Mouse (Mus musculus) intestine, embryonic 15.5 days (tissue): ENCODE results near the gene Trim5. TPM values are rescaled to one million over a fixed set of nuclear protein-coding genes. Genes with fewer than 3 reads are reported as not detected.

Source experiments
- ATAC-seq: fragments of 200-750 bp; cut with Nextera tagmentation; 2 replicates; pipeline ENCODE4 v1.8.0; 2017; ENCODE audit warnings: moderate TSS enrichment, moderate library complexity
- H3K27ac ChIP-seq: fragments of 300-500 bp; sonication (generic); 2 replicates; pipeline ENCODE4 v1.5.1; 2015; ENCODE audit warnings: mild to moderate bottlenecking, inconsistent platforms
- H3K27me3 ChIP-seq: fragments of 300-500 bp; sonication (generic); replicated peaks from 2 replicates; pipeline ENCODE4 v1.6.1; 2015; ENCODE audit warnings: inconsistent platforms
- H3K36me3 ChIP-seq: fragments of 300-500 bp; sonication (generic); 2 replicates; pipeline ENCODE4 v1.6.1; 2015; ENCODE audit warnings: inconsistent platforms
- H3K4me1 ChIP-seq: fragments of 300-500 bp; sonication (generic); replicated peaks from 2 replicates; pipeline ENCODE4 v1.6.1; 2015; ENCODE audit warnings: inconsistent platforms
- H3K4me2 ChIP-seq: fragments of 300-500 bp; sonication (generic); replicated peaks from 2 replicates; pipeline ENCODE4 v1.6.1; 2015; ENCODE audit warnings: mild to moderate bottlenecking, inconsistent platforms
- H3K4me3 ChIP-seq: fragments of 300-500 bp; sonication (generic); replicated peaks from 2 replicates; pipeline ENCODE4 v1.5.1; 2015; ENCODE audit warnings: inconsistent platforms
- H3K9ac ChIP-seq: fragments of 300-500 bp; sonication (generic); 2 replicates; pipeline ENCODE4 v1.6.1; 2015; ENCODE audit warnings: inconsistent platforms
- H3K9me3 ChIP-seq: fragments of 300-500 bp; sonication (generic); 2 replicates; pipeline ENCODE4 v1.6.1; 2016; ENCODE audit warnings: inconsistent platforms
- WGBS: fragments of 180-500 bp; shearing (Covaris S2); methylation state at CpG from one replicate; pipeline ENCODE4 v1.1.7; 2015; 5-methylcytosine and 5-hydroxymethylcytosine counted together
- polyA plus RNA-seq: library from polyadenylated mRNA; unstranded; fragments of >200 nt; fragmentation: Nextera tagmentation; extraction: Ambion mirVana; gene quantifications from 2 replicates; pipeline ENCODE4 v1.2.1, GENCODE M21; 2015

Trim5 gene
- polyA plus RNA-seq, 1 experiment from 2014 or later: 0.29 TPM

DNA sequence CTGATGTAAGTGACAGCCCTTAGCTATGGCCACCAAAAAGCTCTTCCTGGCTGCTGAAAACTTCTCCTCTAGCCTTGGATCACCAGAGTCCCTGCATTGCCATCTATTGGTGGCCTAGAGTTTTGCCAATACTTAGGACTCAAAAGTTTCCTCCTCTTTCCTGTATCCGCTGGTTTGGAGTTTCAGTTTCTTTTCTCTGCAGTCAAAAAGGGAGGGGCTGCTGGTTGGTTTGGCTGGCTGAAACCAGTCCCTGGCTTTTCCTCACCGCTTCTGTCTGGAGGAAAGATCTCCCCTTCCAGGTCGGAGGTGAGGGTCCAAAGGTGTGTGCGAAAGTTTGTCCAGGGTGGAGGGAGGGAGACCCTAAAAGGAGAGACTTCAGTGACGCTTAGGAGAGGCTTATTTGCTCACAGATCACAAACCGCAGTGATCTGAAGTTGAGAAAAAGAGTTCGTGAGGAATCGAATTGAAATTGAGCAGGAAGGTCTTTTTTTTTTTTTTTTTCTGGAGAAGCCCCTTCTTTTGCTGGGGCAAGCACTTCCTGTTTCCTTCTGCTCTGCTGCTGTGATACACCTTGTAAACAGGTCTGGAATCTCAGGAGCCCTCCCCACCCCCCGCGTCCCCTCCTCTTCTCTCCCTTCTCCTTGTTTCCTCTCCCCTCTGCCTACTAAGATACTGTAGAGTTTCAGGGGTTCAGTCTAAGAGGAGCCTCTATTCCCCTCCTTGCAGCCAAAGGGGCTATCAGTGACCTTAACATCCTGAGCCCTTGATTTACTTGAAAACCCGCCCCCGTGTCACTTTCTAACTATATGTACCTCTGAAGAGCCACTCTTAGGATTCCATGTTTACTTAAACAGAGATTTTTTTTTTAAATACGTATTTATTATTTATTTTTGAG, 43.4 kb downstream of the Trim5 start, which contains the start of gene Trim34a:
Gene Trim34a, plus strand, starts transcription at position 171 of the 895 bp plus-strand sequence.
- Histone ChIP-seq H3K36me3 (no peaks in the 10 kb centered on the region), H3K4me3 (peak within 1 kb of the TSS; percentile 46), H3K4me1 (no peaks in the 10 kb centered on the region), H3K9me3 (no peaks in the 10 kb centered on the region), H3K27me3 (no peaks in the 10 kb centered on the region), H3K9ac (peak within 1 kb of the TSS; percentile 56), H3K27ac (peak within 1 kb of the TSS; percentile 55; the same call in 1 of the 2 replicates), H3K4me2 (peak within 1 kb of the TSS; percentile 56)
- WGBS: 6% methylated on average over 13 of the region's 13 CpGs
- peak; percentile 97 for ATAC-seq

DNA sequence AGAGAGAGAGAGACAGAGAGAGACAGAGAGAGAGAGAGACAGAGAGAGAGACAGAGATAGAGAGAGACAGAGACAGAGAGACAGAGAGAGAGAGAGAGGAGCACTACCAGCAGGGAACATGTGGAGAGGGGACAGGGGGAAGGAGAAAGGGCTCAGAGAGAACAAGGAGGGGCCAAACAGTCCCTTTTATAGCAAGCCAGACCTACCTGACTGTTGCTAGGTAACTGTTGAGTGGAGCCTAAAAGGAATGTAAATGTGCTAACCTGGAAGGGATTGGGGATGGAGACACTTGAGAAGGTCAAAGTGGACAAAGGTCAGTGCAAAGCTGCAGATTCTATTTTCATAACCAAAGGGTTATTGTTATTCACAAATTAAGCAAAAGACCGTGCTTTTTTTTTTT, 44.3 kb downstream of the Trim5 start:
- Histone ChIP-seq H3K4me2 (peak overlapping the region; percentile 56), H3K4me3 (no peak overlapping the region), H3K9me3 (no peaks in the 10 kb centered on the region), H3K4me1 (no peaks in the 10 kb centered on the region), H3K27me3 (no peaks in the 10 kb centered on the region), H3K36me3 (no peaks in the 10 kb centered on the region), H3K9ac (no peak overlapping the region), H3K27ac (no peak overlapping the region)
- ATAC-seq: peak; percentile 39; the same call in 1 of the 2 replicates
- WGBS: 60% methylated on average over 1 of the region's 1 CpGs

GRCm38 (mm10) chr7:104240857-104241256, 47.0 kb downstream of the Trim5 start:
- H3K27me3 ChIP-seq: no peaks in the 10 kb centered on the region
- no peak overlapping the region for H3K4me2 ChIP-seq
- no peak overlapping the region for H3K4me3 ChIP-seq
- H3K4me1 ChIP-seq: no peaks in the 10 kb centered on the region
- H3K27ac ChIP-seq: no peak overlapping the region
- ATAC-seq: no peak
- no peak overlapping the region for H3K9ac ChIP-seq
- no peaks in the 10 kb centered on the region for H3K9me3 ChIP-seq
- H3K36me3 ChIP-seq: no peaks in the 10 kb centered on the region

- Histone ChIP-seq H3K9ac (no peak overlapping the region), H3K9me3 (no peaks in the 10 kb centered on the region), H3K4me2 (no peak overlapping the region), H3K36me3 (no peaks in the 10 kb centered on the region), H3K27me3 (no peaks in the 10 kb centered on the region), H3K4me3 (no peak overlapping the region), H3K4me1 (no peaks in the 10 kb centered on the region), H3K27ac (no peak overlapping the region)
- WGBS: 37% methylated on average over 2 of the region's 2 CpGs
- no peak for ATAC-seq
These were observed 56.7 kb downstream of the Trim5 start for GRCm38 (mm10) chr7:104231203-104231602.

- Histone ChIP-seq H3K4me2 (peak within 1 kb of the TSS; percentile 73), H3K4me1 (no peaks in the 10 kb centered on the region), H3K36me3 (no peaks in the 10 kb centered on the region), H3K9ac (peak within 1 kb of the TSS; percentile 32; the same call in 1 of the 2 replicates), H3K4me3 (peak within 1 kb of the TSS; percentile 37), H3K27ac (no peak within 1 kb of the TSS), H3K9me3 (no peaks in the 10 kb centered on the region), H3K27me3 (no peaks in the 10 kb centered on the region)
- WGBS: 4% methylated on average over 37 of the region's 37 CpGs
- ATAC-seq: peak; percentile 87
These were observed 69.0 kb downstream of the Trim5 start, which contains the start of gene Trim6 for GRCm38 (mm10) chr7:104218701-104219569. Trim6 (plus strand) TSS chr7:104218793.

GRCm38 (mm10) chr7:104217881-104218280, 70.0 kb downstream of the Trim5 start:
- H3K9me3 ChIP-seq: no peaks in the 10 kb centered on the region
- H3K4me2 ChIP-seq: no peak overlapping the region
- H3K27me3 ChIP-seq: no peaks in the 10 kb centered on the region
- WGBS: 82% methylated on average over 2 of the region's 2 CpGs
- H3K36me3 ChIP-seq: no peaks in the 10 kb centered on the region
- ATAC-seq: peak; percentile 36
- no peak overlapping the region for H3K27ac ChIP-seq
- no peak overlapping the region for H3K4me3 ChIP-seq
- no peaks in the 10 kb centered on the region for H3K4me1 ChIP-seq
- H3K9ac ChIP-seq: no peak overlapping the region

DNA sequence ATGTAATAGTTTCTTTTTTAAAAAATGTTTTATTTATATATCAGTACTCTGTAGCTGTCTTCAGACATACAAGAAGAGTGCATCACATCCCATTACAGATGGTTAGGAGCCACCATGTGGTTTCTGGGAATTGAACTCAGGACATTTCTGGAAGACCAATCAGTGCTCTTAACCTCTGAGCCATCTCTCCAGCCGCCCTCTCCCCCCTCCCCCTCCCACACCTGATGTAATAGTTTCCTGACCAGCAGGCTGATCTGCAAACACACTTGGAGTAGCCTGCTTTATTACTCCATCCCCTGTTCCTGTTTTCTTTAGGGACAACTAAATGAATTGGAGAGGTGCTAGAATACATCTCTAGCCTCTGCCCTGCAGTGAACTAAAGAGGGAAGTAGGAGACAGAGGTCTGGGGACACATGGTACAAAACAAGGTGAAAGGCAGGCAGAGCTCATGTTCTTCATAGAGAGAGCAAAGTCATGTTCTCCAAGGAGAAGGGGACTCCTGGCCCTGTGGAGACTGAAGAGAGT, 71.8 kb downstream of the Trim5 start:
- Histone ChIP-seq H3K27me3 (no peaks in the 10 kb centered on the region), H3K4me1 (no peaks in the 10 kb centered on the region), H3K4me3 (no peak overlapping the region), H3K4me2 (no peak overlapping the region), H3K36me3 (no peaks in the 10 kb centered on the region), H3K27ac (no peak overlapping the region), H3K9me3 (no peaks in the 10 kb centered on the region), H3K9ac (no peak overlapping the region)
- no peak for ATAC-seq
- 28% methylated on average over 1 of the region's 1 CpGs for WGBS

Other genes with a start within 250 kb of the Trim5 start
- not detected in 2 replicates for gene Olfr642, start 235.4 kb downstream of the Trim5 start, polyA plus RNA-seq
- not detected in 2 replicates for gene 4930516K23Rik, start 226.6 kb downstream of the Trim5 start, polyA plus RNA-seq
- not detected in 2 replicates for gene Olfr644, start 216.2 kb downstream of the Trim5 start, polyA plus RNA-seq
- gene Olfr645, start 202.6 kb downstream of the Trim5 start, polyA plus RNA-seq: not detected in 2 replicates
- gene Olfr646, start 183.2 kb downstream of the Trim5 start, polyA plus RNA-seq: not detected in 2 replicates
- not detected in 2 replicates for gene Ubqln5, start 158.3 kb downstream of the Trim5 start, polyA plus RNA-seq
- not detected in 2 replicates for gene Olfr643, start 150.7 kb downstream of the Trim5 start, polyA plus RNA-seq
- not detected in 2 replicates for gene Ubqln3, start 144.8 kb downstream of the Trim5 start, polyA plus RNA-seq
- not detected in 2 replicates for gene Ubqlnl, start 137.5 kb downstream of the Trim5 start, polyA plus RNA-seq
- gene Olfm5, start 123.3 kb downstream of the Trim5 start, polyA plus RNA-seq: not detected in 2 replicates
- 0.14 and 0.21 TPM in 2 replicates for gene Olfr648, start 104.7 kb downstream of the Trim5 start, polyA plus RNA-seq
- gene Olfr649, start 92.1 kb downstream of the Trim5 start, polyA plus RNA-seq: not detected in 2 replicates
- 0.98 and 1.2 TPM in 2 replicates for gene Trim6, start 69.3 kb downstream of the Trim5 start, polyA plus RNA-seq
- gene Trim34a, start 43.6 kb downstream of the Trim5 start, polyA plus RNA-seq: 1.6 and 2.2 TPM in 2 replicates
- 5.1 and 6.3 TPM in 2 replicates for gene Trim12a, start 27.4 kb upstream of the Trim5 start, polyA plus RNA-seq
- 0.16 TPM in 1 of 2 replicates, not detected in the other for gene Trim34b, start 41.4 kb upstream of the Trim5 start, polyA plus RNA-seq
- gene Trim12c, start 65.3 kb upstream of the Trim5 start, polyA plus RNA-seq: 2.0 and 2.1 TPM in 2 replicates
- 0.08 and 0.09 TPM in 2 replicates for gene Trim30b, start 81.8 kb upstream of the Trim5 start, polyA plus RNA-seq
- gene Trim30c, start 112.7 kb upstream of the Trim5 start, polyA plus RNA-seq: 0.13 and 0.19 TPM in 2 replicates
- gene Trim30a, start 177.1 kb upstream of the Trim5 start, polyA plus RNA-seq: 1.5 and 1.8 TPM in 2 replicates
- gene Trim30d, start 219.8 kb upstream of the Trim5 start, polyA plus RNA-seq: 0.92 TPM in 2 replicates